Mouse (Mus musculus) lung, postnatal 0 days (tissue): ENCODE measurements around the gene Acadvl.

Source experiments
- CTCF ChIP-seq: IDR thresholded peaks from 2 replicates; pipeline ENCODE4 v1.5.1; 2016; ENCODE audit warnings: antibody characterized with exemption, mild to moderate bottlenecking
- EP300 ChIP-seq: IDR thresholded peaks from 2 replicates; pipeline ENCODE4 v1.6.1; 2016; ENCODE audit warnings: antibody characterized with exemption, mild to moderate bottlenecking, control low read depth

- TF ChIP-seq EP300: no peak
- no peak for TF ChIP-seq CTCF
Observed at GRCm38 (mm10) chr11:70028401-70029129, 13.4 kb upstream of the Acadvl start.
